23 mouse cellular contexts compared by ENCODE assay signal in genomic region chr2:31497635-31498034, GRCm38 (mm10). TPM values are rescaled to one million over a fixed set of nuclear protein-coding genes. Genes with fewer than 3 reads are reported as not detected.
DNase-seq lines count a peak whose midpoint lies in the region; ATAC-seq and TF ChIP-seq lines count a peak whose summit lies in the region.
"Had no signal": no experiment of that assay in that cellular context is flagged by ENCODE, and none has a peak within 500 bp of the region (broad histone marks: within the 10 kb centered on the region; RNA-seq: fewer than 3 reads in every experiment).

No protein-coding gene starts in this region.

- no peak overlapping the region for H3K4me3 ChIP-seq in liver, adult 2 months (ENCODE audit: insufficient read depth, low read depth, low read length)
- no peak overlapping the region for H3K4me3 ChIP-seq in liver, embryonic 12.5 days
- no peak overlapping the region for H3K4me3 ChIP-seq in midbrain, embryonic 16.5 days (ENCODE audit: low read depth, low read length)
- H3K4me3 ChIP-seq: heart, embryonic 15.5 days; megakaryocyte, embryonic 14.5 days had no signal

- TF ChIP-seq CTCF in liver, adult 2 months (IDR thresholded peaks at IDR 0.05; ENCODE audit: low read depth, low read length) = no peak

- no peak overlapping the region for H3K27ac ChIP-seq in liver, adult 2 months (replicated peaks; ENCODE audit: insufficient read depth, low read depth, low read length)
- H3K27ac ChIP-seq in liver, embryonic 12.5 days = no peak overlapping the region
- H3K27ac ChIP-seq in midbrain, embryonic 16.5 days (ENCODE audit: low read length) = no peak overlapping the region
- H3K27ac ChIP-seq: heart, embryonic 15.5 days had no signal

- no peak for TF ChIP-seq POLR2A in liver, adult 2 months (IDR thresholded peaks at IDR 0.05; ENCODE audit: extremely low read depth, insufficient read depth, low read length)

- H3K79me2 ChIP-seq in liver, adult 2 months (ENCODE audit: control insufficient read depth, insufficient read depth, low read length) = no peaks in the 10 kb centered on the region

- H3K4me2 ChIP-seq in liver, embryonic 12.5 days = no peak overlapping the region
- H3K4me2 ChIP-seq in midbrain, embryonic 16.5 days (ENCODE audit: low read length) = peak overlapping the region; percentile 3; the same call in 1 of the 2 replicates
- H3K4me2 ChIP-seq: heart, embryonic 15.5 days; liver, embryonic 11.5 days; lung, embryonic 14.5 days had no signal

- 0 out of 2 replicates have a peak, but pooled peaks cover 3% of the 10 kb centered on the region for H3K4me1 ChIP-seq in liver, adult 2 months (ENCODE audit: control insufficient read depth, insufficient read depth, low read length)
- H3K4me1 ChIP-seq in liver, embryonic 12.5 days = no peaks in the 10 kb centered on the region
- peaks cover 26% of the 10 kb centered on the region for H3K4me1 ChIP-seq in midbrain, embryonic 16.5 days (ENCODE audit: control insufficient read depth, insufficient read depth, low read length)
- H3K4me1 ChIP-seq: heart, embryonic 15.5 days; megakaryocyte, embryonic 14.5 days had no signal

- DNase-seq in frontal cortex, postnatal 25 days (ENCODE audit: low spot score in 2 of 2) = no peak
- no peak for DNase-seq in liver, adult 2 months (ENCODE audit: extremely low read depth, low read depth, low spot score)
- DNase-seq in right cerebral cortex, adult 2 months (ENCODE audit: low spot score in 2 of 2) = peak; percentile 22
- DNase-seq in right cerebral cortex, postnatal 10 days (ENCODE audit: low spot score in 2 of 2) = no peak
- no peak for DNase-seq in kidney, postnatal 10 days
- DNase-seq: adrenal gland, adult 8-10 months; cerebellum, adult 18-20 months; cerebellum, postnatal 14 days; forebrain, postnatal 0 days; heart, postnatal 36 days; kidney, adult 18-20 months; lung, embryonic 14.5 days; lung, postnatal 36 days; right cerebral cortex, postnatal 25 days had no signal

- 81% methylated on average over 19 of the region's 19 CpGs for WGBS in liver, adult 2 months
- 84% methylated on average over 19 of the region's 19 CpGs for WGBS in liver, embryonic 12.5 days (ENCODE audit: insufficient replicate concordance)
- WGBS in midbrain, embryonic 16.5 days = 16% methylated on average over 19 of the region's 19 CpGs

- H3K36me3 ChIP-seq in liver, adult 2 months (ENCODE audit: control insufficient read depth, insufficient read depth, low read length) = peaks cover 84% of the 10 kb centered on the region
- H3K36me3 ChIP-seq in liver, embryonic 12.5 days = peaks cover 20% of the 10 kb centered on the region; the same call in 1 of the 2 replicates
- H3K36me3 ChIP-seq in midbrain, embryonic 16.5 days (ENCODE audit: control insufficient read depth, insufficient read depth, low read length) = no peaks in the 10 kb centered on the region
- H3K36me3 ChIP-seq: heart, embryonic 15.5 days had no signal

- H3K9me3 ChIP-seq in liver, embryonic 12.5 days (replicated peaks) = no peaks in the 10 kb centered on the region
- H3K9me3 ChIP-seq in midbrain, embryonic 16.5 days (replicated peaks; ENCODE audit: control insufficient read depth, low read length, poor library complexity, severe bottlenecking) = no peaks in the 10 kb centered on the region
- H3K9me3 ChIP-seq: heart, embryonic 15.5 days; megakaryocyte, embryonic 14.5 days had no signal

- no peaks in the 10 kb centered on the region for H3K27me3 ChIP-seq in liver, adult 2 months (ENCODE audit: control insufficient read depth, insufficient read depth, low read length)
- peaks cover 6% of the 10 kb centered on the region; the same call in 1 of the 2 replicates for H3K27me3 ChIP-seq in liver, embryonic 12.5 days (replicated peaks)
- H3K27me3 ChIP-seq in midbrain, embryonic 16.5 days (ENCODE audit: control insufficient read depth, insufficient read depth, low read depth, low read length) = peaks cover 34% of the 10 kb centered on the region
- H3K27me3 ChIP-seq: CH12.LX had no signal

- H3K9ac ChIP-seq in liver, adult 2 months (ENCODE audit: low read depth, low read length) = peak overlapping the region; percentile 4; the same call in 1 of the 2 replicates
- H3K9ac ChIP-seq in liver, embryonic 12.5 days = no peak overlapping the region
- H3K9ac ChIP-seq in midbrain, embryonic 16.5 days (ENCODE audit: low read depth, low read length) = peak overlapping the region; percentile 7; the same call in 1 of the 2 replicates
- H3K9ac ChIP-seq: forebrain, postnatal 0 days; heart, embryonic 15.5 days; lung, embryonic 14.5 days had no signal

- ATAC-seq in frontal cortex, adult (ENCODE audit: low TSS enrichment) = peak; percentile 66; the same call in 1 of the 2 replicates
- no peak for ATAC-seq in liver, embryonic 12.5 days
- no peak for ATAC-seq in midbrain, embryonic 16.5 days
- ATAC-seq: activated CD4-positive, CD25-positive, alpha-beta regulatory T cell, adult 4 months; forebrain, postnatal 0 days; inflammation-experienced regulatory T-cells, adult 6 months had no signal

RNA-seq across cellular contexts. Expression of gene Ass1, which starts 27.6 kb away (rescaled TPM):
- 3,064 and 4,344 TPM in 2 replicates for total RNA-seq in liver, adult 2 months (2014; rRNA removed)
- 3,470 and 3,993 TPM in 2 replicates for polyA plus RNA-seq in liver, adult 2 months (2012; rRNA removed)
- polyA plus RNA-seq in liver, embryonic 12.5 days (2016; fragmentation: Nextera tagmentation; extraction: Ambion mirVana) = 58.9 and 59.9 TPM in 2 replicates
- polyA plus RNA-seq in midbrain, embryonic 16.5 days (2015; fragmentation: Nextera tagmentation; extraction: Ambion mirVana) = 10.3 and 12.0 TPM in 2 replicates

Comparison
In these comparisons a context has a peak if more than half of its experiments do, and no peak if none do; other contexts are left out.
1. DNase-seq: peak in right cerebral cortex, adult 2 months (2 of 2); none in frontal cortex, postnatal 25 days (0 of 2), liver, adult 2 months (single experiment), right cerebral cortex, postnatal 10 days (0 of 2) and kidney, postnatal 10 days (single experiment).
2. RNA of gene Ass1, which starts 27.6 kb away (polyA plus RNA-seq): 3,470 to 3,993 TPM in liver, adult 2 months; 58.9 to 59.9 TPM in liver, embryonic 12.5 days and 10.3 to 12.0 TPM in midbrain, embryonic 16.5 days; every median in the first group is over 10 times any median in the second.